Mouse (Mus musculus) kidney, postnatal 36 days (tissue): ENCODE data around the gene 1500011B03Rik.
"Not testable (repeated sequence)": the region's sequence is repeated elsewhere in the genome, so short reads cannot be mapped to it uniquely, and the experiment has no call there.

Experiments used
- DNase-seq, 2 experiments: peaks; one replicate each; pipeline ENCODE4 v3.0.0; 2021 to 2022; ENCODE audit warnings: mixed read lengths in 2 of 2

Gene 1500011B03Rik

GRCm38 (mm10) chr5:114822796-114823688 lies at the start of gene 1500011B03Rik:
1500011B03Rik (minus strand) TSS chr5:114823468.
- DNase-seq = peak; percentile 62 to 87

- DNase-seq = no peak
These were observed 42.0 kb upstream of the 1500011B03Rik start for GRCm38 (mm10) chr5:114865279-114865678.

DNA sequence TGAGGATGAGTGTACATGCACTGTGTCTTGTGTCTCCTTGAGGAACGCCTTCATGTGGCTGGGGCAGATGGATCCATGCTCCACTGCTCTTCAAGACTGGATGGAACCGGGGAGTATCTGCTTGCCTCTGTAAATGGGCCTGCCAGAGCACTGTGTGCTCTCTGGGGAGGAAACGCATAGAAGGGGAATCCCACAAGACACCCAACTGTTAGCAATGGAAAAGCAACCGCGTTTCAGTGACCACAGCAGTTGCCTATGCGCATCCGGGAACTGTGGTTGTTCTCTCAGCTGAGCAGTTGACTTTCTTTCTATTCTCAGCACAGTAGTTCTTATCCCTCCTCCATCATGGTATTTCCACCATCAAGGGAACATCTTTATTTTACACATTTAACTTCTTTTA lies 41.5 kb upstream of the 1500011B03Rik start:
- no peak for DNase-seq

DNA sequence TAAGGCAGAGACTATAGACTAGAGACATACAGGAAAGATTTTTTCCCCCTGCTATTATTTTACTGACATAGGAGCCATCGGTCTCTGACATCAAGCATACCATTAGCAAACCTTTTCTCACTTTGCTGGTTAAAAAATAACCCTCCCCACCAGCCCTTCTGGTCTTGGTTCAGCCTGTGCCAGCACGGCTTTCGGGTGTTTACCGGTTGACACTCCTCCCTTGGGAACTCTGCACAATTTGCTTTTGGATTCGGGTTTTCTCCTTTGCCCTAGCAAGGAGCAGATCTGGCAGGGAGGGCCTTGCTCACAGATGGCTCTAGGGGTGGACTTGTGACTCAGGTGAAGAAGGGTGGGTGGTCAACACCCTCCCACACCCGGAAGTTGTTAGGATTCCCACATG lies 38.5 kb upstream of the 1500011B03Rik start:
- peak; percentile 50 to 73 for DNase-seq

DNA sequence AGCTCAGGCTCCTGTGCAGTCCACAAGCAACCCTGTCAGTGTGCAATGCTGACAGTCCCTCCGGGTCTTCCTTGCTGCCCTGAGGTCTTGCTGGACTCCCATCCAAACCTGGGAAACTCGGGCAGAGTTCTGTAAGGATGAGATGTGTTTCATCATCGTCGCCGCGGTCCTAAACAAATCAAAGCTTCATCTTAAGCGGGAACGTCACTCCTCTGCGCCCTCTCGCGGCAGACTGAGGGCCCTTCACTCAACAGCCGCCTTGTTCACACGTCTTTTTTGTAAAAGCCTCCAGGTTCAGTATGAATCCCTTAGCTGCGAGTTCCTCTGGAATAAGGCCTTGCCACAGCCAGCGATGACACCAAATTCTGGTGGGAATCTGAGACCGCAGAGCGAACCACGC lies 36.0 kb upstream of the 1500011B03Rik start:
- peak; percentile 54 to 85 for DNase-seq

- no peak for DNase-seq
These were observed 35.3 kb upstream of the 1500011B03Rik start, which contains the start of gene Gm9936 for GRCm38 (mm10) chr5:114858582-114858981. Gm9936 (minus strand) TSS chr5:114858682.

- not testable (repeated sequence) for DNase-seq
These were observed 30.1 kb upstream of the 1500011B03Rik start, which contains the start of gene 4930519G04Rik for GRCm38 (mm10) chr5:114853364-114853763. 4930519G04Rik (plus strand) TSS chr5:114853664.

GRCm38 (mm10) chr5:114851565-114852236 lies 28.4 kb upstream of the 1500011B03Rik start:
- DNase-seq = no peak

GRCm38 (mm10) chr5:114844371-114844770 lies 21.1 kb upstream of the 1500011B03Rik start:
- DNase-seq = not testable (repeated sequence)

DNA sequence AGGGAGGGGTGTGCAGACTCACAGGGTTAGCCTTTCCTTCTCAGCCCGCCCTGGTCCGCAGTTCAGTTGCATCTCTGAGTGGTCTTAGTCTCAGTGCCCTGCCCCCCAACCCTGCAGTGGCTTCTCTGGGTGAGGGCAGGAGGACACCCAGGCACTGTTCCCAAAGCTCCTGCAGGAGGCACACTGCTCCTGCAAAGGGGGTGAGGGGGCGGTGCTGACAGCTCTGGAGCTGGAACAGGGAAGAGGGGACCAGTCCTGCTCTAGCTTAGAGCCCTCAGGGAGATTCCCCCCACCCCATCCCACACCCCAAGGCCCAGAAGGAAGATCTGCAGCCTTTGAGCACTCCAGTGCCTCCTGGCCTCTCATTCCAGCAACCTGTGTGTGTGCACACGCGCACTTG lies 19.4 kb upstream of the 1500011B03Rik start:
- DNase-seq = no peak

DNA sequence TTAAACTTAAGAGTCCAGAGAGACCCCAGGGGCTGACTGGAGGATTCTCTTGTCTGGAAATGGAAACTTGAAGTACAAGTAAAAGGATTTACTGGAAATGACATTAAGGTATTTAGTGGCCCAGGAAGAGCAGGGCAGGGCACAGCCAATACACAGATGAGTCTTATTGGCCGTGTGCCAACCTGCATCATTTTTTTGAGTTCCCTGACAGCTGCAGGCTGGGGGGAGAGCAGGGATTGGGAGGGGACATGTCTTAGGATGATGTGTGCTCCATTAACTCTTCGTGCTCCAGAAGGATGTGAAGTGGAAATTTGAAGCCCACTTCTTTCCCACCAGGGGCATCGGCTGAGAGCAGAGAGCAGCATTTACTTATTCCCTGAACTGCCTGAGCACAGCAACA lies 18.9 kb upstream of the 1500011B03Rik start:
- not testable (repeated sequence) for DNase-seq

DNA sequence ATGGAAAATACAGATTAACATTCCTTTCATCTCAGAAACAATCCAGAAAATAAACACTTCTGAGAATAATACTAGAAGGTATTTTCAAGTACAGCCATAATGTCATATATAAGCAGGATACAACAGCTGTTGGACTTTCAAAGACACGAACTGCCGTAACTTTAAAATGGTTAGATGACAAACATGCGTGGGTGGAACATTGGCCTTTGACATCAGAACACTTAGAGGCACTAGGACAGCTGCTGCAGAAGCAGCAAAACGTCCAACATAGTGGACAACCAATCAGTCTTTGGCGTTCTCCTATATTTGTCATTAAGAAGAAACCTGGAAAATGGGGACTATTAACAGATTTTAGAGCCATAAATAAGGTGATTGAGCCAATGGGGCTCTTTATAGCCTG lies 17.2 kb upstream of the 1500011B03Rik start:
- not testable (repeated sequence) for DNase-seq

- no peak for DNase-seq
These were observed 13.6 kb upstream of the 1500011B03Rik start for GRCm38 (mm10) chr5:114836886-114837285.

DNA sequence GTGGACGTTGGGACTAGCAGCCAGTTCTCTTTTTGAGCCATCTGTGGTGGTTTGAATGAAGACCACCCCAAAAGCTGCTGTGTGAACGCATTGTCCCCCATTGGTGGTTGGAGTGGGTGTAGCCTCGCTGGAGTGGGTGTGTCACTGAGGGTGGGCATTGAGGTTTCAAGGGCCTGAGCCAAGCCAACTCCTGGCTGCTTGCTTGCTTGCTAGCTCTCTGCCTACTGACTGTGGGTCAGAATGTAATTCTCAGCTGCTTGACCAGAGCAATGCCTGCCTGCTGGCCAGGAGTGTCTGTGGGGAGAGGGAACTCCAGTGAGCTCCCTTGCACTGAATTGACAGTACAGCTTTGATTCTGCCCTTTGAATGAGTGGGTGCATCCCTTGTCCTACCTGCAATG lies 6.5 kb upstream of the 1500011B03Rik start:
- no peak for DNase-seq

GRCm38 (mm10) chr5:114827427-114827826 lies 4.2 kb upstream of the 1500011B03Rik start:
- DNase-seq = no peak

DNA sequence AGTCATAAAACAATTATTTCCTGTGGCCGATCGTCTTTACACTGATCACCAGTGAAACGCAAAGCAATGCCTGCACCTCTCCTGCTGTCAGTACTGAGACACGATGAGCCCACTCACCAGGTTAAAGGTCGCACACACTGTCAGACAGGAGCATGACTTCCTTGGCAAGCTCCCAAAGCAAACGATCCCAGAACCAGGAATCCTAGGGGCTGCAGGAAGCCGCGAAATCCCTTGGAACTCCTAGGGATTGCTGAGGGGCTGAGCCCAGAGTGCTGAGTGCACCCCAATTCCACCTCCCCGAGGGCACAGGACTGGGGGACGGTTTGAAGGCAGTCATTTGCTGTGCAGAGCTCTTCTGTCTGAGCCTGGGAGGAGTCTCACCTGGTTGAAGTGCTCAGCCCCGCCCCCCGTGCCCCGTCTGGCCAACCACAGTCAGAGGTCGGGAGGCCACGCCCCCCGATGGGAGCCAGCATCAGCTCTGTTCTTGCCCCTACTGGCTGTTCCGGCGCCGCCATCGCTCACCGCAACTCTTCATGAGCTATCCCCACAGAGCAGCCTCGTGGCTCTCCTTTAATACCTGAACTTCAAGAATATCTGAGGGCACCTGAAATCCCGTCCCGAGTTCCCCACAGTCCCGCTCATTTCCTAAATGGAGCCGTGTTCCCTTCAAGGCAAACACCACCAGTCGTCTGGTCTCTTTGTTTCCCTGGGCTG lies 2.9 kb upstream of the 1500011B03Rik start:
- DNase-seq = peak; percentile 88 to 95

DNA sequence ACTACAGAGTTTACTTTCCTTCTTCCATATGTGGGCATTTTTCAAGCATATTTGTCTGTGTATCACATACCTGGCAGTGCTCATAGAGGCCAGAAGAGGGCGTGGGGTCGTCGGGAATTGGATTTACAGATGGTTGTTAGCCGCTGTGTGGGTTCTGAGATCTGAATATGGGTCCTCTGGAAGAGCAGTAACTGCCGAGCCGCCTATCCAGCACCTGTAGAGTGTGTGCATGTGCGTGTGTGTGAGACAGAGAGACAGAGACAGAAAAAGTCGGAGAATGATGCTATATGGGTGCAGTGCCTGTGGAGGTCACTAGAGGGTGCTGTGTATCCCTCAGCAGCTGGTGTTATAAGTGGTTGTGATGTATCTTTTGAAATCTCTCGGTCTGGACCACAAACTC lies 929 bp upstream of the 1500011B03Rik start:
- peak; percentile 48 to 70 for DNase-seq

DNA sequence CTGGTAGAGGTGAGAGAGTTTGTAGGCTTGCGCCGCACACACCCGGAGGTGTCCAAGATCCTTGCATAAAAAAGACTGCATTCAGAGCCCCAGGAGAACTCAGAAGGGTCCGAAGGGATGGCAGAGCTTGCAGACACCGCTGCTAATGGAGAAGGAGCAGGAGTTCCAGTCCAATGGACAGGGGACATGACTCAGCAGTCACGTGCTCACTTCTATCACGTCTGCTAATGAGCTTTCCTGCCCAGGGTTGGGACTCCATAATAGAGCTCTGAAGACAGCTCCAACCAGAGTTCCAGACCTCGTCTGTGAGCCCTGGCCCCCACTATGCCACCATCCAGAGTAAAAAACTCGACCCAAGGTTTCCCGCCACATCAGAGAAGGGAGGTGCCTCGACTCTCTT lies 5.1 kb downstream of the 1500011B03Rik start:
- DNase-seq = peak; percentile 42 to 55

DNA sequence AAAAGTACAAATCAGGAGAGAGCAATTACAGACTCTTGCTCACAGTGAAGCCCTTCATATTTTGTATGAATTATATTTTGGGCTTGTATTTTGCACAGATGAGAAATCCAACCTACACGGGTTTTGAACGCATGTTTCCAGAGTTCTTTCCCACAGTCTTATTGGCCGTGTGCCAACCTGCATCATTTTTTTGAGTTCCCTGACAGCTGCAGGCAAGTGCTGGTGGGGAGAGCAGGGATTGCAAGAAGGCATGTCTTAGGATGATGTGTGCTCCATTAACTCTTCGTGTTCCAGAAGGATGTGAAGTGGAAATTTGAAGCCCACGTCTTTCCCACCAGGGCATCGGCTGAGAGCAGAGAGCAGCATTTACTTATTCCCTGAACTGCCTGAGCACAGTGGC lies 6.7 kb downstream of the 1500011B03Rik start:
- no peak for DNase-seq

DNA sequence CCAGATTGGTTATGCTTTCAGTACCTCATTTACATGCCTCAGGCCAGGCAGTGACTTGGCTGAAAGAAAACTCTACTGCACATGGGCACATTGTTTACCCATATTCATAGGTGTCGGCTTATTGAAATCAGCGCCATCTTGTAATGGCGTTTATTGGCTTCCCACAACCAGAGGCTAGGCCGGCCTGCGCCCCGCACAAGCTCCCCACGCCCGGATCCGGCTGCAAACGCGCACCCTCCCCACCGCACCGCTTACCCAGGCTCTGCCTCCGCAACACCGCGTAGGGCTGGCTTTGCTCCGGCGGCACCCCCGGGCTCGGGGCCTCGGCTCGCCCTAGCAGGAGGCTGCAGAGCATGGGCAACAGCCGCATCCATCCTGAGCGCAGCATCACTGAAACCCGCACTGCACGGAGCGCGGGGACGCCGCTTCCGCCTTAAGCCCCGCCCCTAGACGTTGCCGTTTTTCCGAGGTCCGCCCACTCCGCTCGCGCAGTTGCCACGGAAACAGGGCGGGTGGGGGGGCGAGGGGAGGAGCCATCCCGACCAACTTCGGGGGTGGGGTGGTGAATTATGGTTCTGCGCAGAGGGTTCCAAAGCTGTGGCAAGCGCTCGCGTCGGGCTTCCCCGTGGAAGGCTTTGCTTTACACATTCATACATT lies 9.6 kb downstream of the 1500011B03Rik start:
- peak; percentile 85 to 92 for DNase-seq

DNA sequence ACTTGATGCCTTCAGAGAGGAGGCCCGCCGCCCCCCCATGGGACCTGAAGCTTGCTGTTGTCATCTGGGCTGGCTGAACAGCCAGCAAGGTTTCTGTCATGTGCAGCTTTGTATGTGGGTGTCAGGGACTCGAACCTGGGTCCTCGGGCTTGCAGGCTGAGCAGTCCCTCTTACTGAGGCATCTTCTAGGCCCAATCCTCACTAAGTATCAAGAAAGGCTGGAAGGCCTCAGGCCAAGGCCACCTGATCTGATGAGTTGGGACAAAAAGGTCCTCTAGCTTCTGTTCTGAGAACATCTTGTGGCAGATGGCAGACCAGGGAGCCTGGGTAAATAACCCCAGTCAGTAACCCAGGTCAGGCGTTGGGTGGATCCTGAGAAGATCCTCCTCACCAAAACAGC lies 13.4 kb downstream of the 1500011B03Rik start:
- no peak for DNase-seq

DNA sequence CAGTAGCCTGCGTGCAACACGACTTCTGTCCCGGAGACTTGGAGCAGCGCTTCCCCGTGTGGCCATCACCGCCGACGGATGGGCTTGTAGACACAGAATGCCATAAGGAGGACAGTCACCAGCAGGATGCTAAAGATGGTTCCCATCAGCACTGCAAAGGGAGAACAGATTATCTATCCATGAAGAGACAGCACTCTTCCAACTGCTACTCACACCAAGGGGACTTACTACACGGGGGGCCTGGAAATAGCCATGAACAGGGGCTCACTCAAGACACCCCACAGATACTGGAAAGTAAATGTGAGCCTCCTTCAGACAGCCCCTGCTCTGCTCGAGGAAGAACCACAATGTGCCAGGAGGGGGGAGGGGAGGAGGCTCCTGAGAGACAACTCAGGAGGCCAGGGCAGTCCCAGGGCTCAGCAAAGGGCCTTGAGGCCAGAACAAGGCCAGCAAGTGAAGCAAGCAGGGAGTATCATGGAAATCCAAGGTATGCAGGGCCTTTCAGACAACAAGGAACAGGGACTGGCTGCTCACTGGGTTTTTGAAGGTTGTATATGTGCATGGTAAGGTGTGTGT lies 14.0 kb downstream of the 1500011B03Rik start:
- DNase-seq = no peak
